Mouse (Mus musculus): ENCODE data around the gene Olfr1509. TPM values are rescaled to one million over a fixed set of nuclear protein-coding genes. Genes with fewer than 3 reads are reported as not detected.
"Not testable (repeated sequence)": the region's sequence is repeated elsewhere in the genome, so short reads cannot be mapped to it uniquely, and the experiment has no call there.

Gene Olfr1509
- not detected for total RNA-seq (2021)

DNA sequence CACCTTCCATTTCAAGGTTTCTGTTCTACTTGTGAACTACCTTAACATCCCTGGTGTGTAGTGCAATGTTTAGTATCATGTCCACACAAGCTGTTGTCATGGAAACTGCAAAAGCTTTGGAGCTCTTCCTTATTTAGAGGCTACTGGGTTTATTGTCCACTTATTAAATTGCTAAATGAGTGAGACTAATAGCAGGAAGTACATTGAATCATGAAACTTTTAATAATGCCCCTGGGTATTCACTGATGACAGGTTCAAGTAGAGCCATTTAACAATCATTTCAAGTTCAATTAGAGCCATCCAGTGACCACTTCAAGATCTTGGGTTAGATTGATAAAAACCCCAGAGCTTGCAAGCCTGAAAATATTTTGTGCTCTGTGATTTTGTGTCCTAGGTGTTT, at the start of gene Olfr1509:
Gene Olfr1509, plus strand, starts transcription at position 301 of the 400 bp plus-strand sequence.
- intact Hi-C loops (cut with DNase I): no loop called here
- DNase-seq (ENCODE audit: low spot score in 2 of 2): no peak

DNA sequence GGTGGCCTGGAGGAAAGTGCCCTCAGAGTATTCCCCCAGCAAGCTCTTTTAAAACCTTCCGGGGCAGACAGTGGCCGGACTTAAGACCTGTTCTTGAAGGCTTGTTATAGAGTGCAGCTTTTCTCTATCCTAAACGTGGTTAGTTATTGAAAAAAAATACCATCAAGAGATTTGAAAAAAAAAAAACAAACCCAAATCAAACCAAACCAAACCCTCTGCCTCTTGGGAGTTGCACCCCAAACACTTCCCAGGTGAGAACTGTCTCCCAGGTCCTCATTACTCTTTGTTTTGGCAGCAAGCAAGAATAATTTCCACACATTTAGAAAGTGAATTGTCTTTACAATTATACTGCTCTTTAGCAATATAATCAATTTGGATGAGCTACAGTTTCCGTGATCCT, 45.5 kb upstream of the Olfr1509 start, which contains the start of gene Olfr1511:
Gene Olfr1511, minus strand, starts transcription at position 101 of the 400 bp plus-strand sequence.
- DNase-seq (ENCODE audit: low spot score in 2 of 2): no peak
- intact Hi-C loops (cut with DNase I): no loop called here

DNA sequence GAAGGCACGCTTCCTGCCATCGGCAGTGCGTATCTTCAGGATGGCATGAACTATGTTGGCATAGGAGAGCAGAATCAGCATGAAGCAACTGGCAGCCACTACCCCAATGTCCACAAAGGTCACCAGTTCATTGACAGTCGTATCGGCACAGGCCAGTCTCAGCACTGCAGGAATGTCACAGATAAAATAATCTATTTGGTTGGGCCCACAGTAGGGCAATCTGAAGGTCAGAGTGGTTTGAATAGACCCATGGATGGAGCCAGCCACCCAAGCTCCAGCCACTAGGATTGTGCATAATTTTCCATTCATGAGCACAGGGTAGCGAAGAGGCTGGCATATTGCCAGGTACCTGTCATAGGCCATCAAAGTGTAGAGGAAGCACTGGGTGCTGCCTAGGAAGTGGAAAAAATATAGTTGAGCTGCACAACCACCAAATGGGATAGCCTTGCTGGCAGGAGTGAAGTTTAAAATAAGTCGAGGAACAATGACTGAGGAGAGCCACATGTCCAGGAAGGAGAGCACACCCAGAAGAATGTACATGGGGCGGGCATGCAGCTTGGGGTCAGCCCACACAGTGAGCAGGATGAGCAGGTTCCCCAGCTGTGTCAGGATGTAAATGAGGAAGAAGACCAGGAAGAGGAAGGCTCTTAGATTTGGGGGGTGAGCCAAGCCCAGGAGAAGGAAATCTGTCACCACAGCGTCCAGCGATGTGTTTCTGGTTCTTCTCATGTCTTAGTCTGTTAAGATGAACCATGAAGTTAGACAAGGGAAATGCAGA, 32.5 kb upstream of the Olfr1509 start:
- DNase-seq (ENCODE audit: low spot score in 2 of 2); intact Hi-C loops (cut with DNase I): not testable (repeated sequence)

DNA sequence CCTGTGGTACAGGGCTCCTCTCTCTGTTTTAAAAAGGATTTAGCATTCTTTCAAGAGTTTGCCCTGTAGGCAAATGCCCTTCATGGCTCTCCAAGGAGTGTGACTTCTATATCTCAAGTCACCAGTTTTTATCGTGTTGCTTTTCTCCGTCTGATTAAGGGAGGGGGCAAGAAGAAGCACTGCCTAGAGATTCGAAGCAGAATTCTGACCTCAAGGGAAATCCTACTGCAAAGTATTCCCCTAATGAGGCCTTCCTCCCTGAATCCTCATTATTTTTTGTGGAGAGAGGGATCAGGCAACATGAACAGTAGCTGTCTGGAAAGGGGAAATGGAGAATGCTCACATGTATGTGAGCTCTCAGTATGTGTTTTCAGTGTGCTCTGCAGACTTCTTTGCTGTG, 28.5 kb upstream of the Olfr1509 start, which contains the start of gene Olfr1510:
Gene Olfr1510, minus strand, starts transcription at position 101 of the 400 bp plus-strand sequence.
- no peak for DNase-seq (ENCODE audit: low spot score in 2 of 2)
- intact Hi-C loops (cut with DNase I): no loop called here

DNA sequence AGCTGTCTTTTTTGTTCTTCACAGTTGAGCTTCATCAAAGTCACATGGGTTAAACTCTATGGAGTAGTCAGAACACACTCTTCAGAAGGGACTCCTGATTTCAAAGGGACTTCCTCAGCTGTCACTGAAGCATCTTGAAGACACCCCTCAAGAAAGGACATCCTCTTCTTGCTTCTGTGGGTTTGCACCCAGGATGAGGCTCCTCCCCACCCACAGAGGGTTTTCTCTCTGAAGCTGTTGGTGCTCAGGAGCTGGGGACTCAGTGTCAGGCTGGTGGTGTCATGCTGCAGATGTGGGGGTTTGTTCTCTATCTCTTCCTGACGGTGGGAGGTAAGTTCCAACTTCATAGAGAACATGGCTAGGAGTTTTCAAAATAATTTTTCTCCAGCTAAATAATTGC, 15.1 kb upstream of the Olfr1509 start:
- intact Hi-C loops (cut with DNase I): no loop called here
- no peak for DNase-seq (ENCODE audit: low spot score in 2 of 2)

DNA sequence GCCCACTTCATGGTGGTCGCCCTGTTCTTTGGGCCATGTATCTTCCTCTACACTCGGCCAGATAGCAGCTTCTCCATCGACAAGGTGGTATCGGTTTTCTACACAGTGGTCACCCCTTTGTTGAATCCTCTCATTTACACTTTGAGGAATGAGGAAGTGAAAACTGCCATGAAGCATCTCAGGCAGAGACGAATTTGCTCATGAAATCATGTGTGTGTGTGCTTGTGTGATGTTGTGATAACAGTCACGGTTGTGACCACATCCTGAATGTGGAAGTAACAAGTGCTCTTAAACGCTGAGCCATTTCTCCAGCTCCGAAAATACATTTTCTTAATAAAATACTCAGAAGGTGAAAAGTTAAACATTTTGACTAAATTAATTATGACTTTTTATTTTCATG, 8.3 kb downstream of the Olfr1509 start:
- intact Hi-C loops (cut with DNase I): no loop called here
- DNase-seq (ENCODE audit: low spot score in 2 of 2): no peak

DNA sequence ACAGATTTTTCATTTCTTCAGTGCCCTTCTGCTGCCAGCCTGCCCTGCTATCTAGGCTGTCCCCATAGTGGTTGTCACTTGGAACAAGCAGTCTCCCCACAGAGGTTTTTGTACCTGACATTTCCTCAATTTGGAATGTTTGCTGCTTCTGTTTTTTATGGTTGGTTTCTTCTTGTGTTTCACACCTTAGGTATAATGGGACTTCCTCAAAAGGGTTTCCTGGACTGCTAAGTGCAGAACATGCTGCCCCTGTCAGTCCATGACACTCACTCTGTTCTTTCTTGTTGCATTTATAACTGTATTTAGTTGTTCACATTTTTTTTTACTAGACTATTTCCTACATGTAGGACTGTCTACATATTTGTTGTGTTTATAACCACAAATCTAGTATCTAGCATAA, 19.1 kb downstream of the Olfr1509 start:
- DNase-seq (ENCODE audit: low spot score in 2 of 2): no peak
- intact Hi-C loops (cut with DNase I): no loop called here

DNA sequence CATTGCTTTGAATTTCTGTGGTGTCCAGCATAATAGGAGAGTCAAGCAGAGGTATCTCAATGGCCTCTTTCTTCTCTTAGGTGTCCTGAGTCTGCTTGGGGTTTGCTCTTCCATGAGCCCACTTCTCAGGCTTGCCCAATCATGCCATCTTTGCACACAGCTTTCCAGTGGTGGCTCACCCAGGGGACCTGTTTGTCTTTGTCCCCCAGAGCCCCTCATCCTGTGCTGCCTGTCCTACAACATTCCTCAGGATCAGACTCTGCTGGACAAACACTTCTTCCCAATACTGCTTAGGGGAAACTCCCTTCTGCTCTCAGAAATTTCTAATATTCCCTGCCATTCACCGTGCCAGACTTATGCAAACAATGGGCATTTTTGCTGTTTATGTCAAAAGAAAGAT, 22.9 kb downstream of the Olfr1509 start:
- intact Hi-C loops (cut with DNase I): no loop called here
- DNase-seq (ENCODE audit: low spot score in 2 of 2): no peak

DNA sequence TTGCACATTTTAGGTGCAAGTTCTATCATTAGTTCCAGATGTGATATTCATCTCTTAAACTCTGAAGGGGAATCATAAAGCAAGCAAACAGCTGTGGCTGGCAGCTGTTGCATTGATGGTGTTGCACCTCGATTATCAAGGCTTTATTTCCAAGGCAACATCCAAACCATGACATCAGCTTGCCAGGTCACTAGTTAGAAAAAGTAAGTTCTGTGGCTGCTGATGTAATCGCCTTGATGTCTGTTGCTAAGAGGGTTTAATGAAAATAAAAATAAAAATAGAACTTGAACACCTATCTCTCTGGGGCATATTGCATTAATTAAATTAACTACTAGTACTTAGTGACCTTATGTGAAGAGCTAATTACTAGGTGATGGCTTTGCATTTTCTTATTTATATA, 24.6 kb downstream of the Olfr1509 start, which contains the start of gene Olfr1508:
Gene Olfr1508, minus strand, starts transcription at position 101 of the 400 bp plus-strand sequence.
- intact Hi-C loops (cut with DNase I): no loop called here
- DNase-seq (ENCODE audit: low spot score in 2 of 2): no peak

DNA sequence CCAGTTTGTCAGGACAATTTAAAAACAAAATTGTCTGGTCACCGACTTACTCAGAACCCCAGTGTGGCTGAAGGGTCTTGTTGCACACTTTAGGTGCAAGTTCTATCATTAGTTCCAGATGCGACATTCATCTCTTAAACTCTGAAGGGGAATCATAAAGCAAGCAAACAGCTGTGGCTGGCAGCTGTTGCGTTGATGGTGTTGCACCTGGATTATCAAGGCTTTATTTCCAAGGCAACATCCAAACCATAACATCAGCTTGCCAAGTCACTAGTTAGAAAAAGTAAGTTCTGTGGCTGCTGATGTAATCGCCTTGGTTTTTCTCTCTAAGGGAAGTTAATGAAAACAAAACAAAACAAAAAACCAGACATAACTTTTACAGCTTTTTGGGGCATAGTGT, 52.7 kb downstream of the Olfr1509 start, which contains the start of gene Olfr1507:
Gene Olfr1507, minus strand, starts transcription at position 234 of the 400 bp plus-strand sequence.
- no peak for DNase-seq (ENCODE audit: low spot score in 2 of 2)
- intact Hi-C loops (cut with DNase I): no loop called here

Other genes with a start within 250 kb of the Olfr1509 start
- gene Supt16, start 245.6 kb upstream of the Olfr1509 start, total RNA-seq (2021): 10 to 100 TPM; 50.8 to 51.3 TPM
- gene Chd8, start 185.2 kb upstream of the Olfr1509 start, total RNA-seq (2021): 100 to 1,000 TPM in 1 of 2 experiments, 10 to 100 TPM in 1; 99.3 to 148 TPM
- gene Tox4, start 163.8 kb upstream of the Olfr1509 start, total RNA-seq (2021): 10 to 100 TPM; 58.6 to 68.3 TPM
- gene Rab2b, start 163.4 kb upstream of the Olfr1509 start, total RNA-seq (2021): 10 to 100 TPM; 35.9 to 36.2 TPM
- gene Mettl3, start 137.9 kb upstream of the Olfr1509 start, total RNA-seq (2021): 10 to 100 TPM; 26.4 to 49.8 TPM
- 10 to 100 TPM; 29.1 to 32.9 TPM for gene Sall2, start 114.2 kb upstream of the Olfr1509 start, total RNA-seq (2021)
- gene Olfr1513, start 86.6 kb upstream of the Olfr1509 start, total RNA-seq (2021): not detected
- not detected for gene Olfr1512, start 63.8 kb upstream of the Olfr1509 start, total RNA-seq (2021)
- not detected for gene Olfr1511, start 45.6 kb upstream of the Olfr1509 start, total RNA-seq (2021)
- gene Olfr1510, start 28.6 kb upstream of the Olfr1509 start, total RNA-seq (2021): not detected
- gene Olfr1508, start 24.5 kb downstream of the Olfr1509 start, total RNA-seq (2021): not detected
- not detected for gene Olfr1507, start 52.8 kb downstream of the Olfr1509 start, total RNA-seq (2021)